Mouse (Mus musculus) stomach, embryonic 14.5 days (tissue): ENCODE results near the gene Atrnl1. TPM values are rescaled to one million over a fixed set of nuclear protein-coding genes. Genes with fewer than 3 reads are reported as not detected.

Experiments used
- ATAC-seq: fragments of 200-750 bp; cut with Nextera tagmentation; 2 replicates; pipeline ENCODE4 v1.8.0; 2017; ENCODE audit warnings: low read depth, moderate TSS enrichment; ENCODE audit not compliant: insufficient number of reproducible peaks, insufficient read depth, low FRiP score
- H3K27ac ChIP-seq: fragments of 300-500 bp; sonication (generic); 2 replicates; pipeline ENCODE4 v1.5.1; 2014; ENCODE audit warnings: mild to moderate bottlenecking, low read length, moderate library complexity, mixed read lengths
- H3K27me3 ChIP-seq: fragments of 300-500 bp; sonication (generic); 2 replicates; pipeline ENCODE4 v1.6.1; 2014; ENCODE audit warnings: low read length, control low read depth, mixed read lengths; ENCODE audit not compliant: control insufficient read depth, insufficient read depth
- H3K36me3 ChIP-seq: fragments of 300-500 bp; sonication (generic); 2 replicates; pipeline ENCODE4 v1.6.1; 2014; ENCODE audit warnings: mild to moderate bottlenecking, control low read depth, low read length, moderate library complexity, mixed read lengths; ENCODE audit not compliant: control insufficient read depth, insufficient read depth
- H3K4me1 ChIP-seq: fragments of 300-500 bp; sonication (generic); 2 replicates; pipeline ENCODE4 v1.6.1; 2014; ENCODE audit warnings: low read length, control low read depth, mixed read lengths; ENCODE audit not compliant: control insufficient read depth, insufficient read depth
- H3K4me2 ChIP-seq: fragments of 300-500 bp; sonication (generic); replicated peaks from 2 replicates; pipeline ENCODE4 v1.6.1; 2014; ENCODE audit warnings: low read depth, low read length, control low read depth
- H3K4me3 ChIP-seq: fragments of 300-500 bp; sonication (generic); 2 replicates; pipeline ENCODE4 v1.5.1; 2014; ENCODE audit warnings: low read depth, low read length, control low read depth
- H3K9ac ChIP-seq: fragments of 300-500 bp; sonication (generic); replicated peaks from 2 replicates; pipeline ENCODE4 v1.6.1; 2014; ENCODE audit warnings: low read depth, mild to moderate bottlenecking, control low read depth, low read length, moderate library complexity, mixed read lengths
- H3K9me3 ChIP-seq: fragments of 300-500 bp; sonication (generic); 2 replicates; pipeline ENCODE4 v1.6.1; 2016; ENCODE audit warnings: low read depth, low read length, control low read depth; ENCODE audit not compliant: control insufficient read depth
- WGBS: fragments of 180-500 bp; shearing (Covaris S2); extraction: QIAGEN DNeasy Blood & Tissue Kit; methylation state at CpG from one replicate; pipeline ENCODE4 v1.1.7; 2014; 5-methylcytosine and 5-hydroxymethylcytosine counted together
- polyA plus RNA-seq: library from polyadenylated mRNA; unstranded; fragments of >200 nt; fragmentation: Nextera tagmentation; extraction: Ambion mirVana; gene quantifications from 2 replicates; pipeline ENCODE4 v1.2.1, GENCODE M21; 2014

Atrnl1 gene
- polyA plus RNA-seq, 1 experiment from 2014 or later, result 8.2 TPM

- Histone ChIP-seq H3K9ac (no peak overlapping the region), H3K4me2 (no peak overlapping the region), H3K36me3 (peaks cover 6% of the 10 kb centered on the region), H3K4me1 (no peaks in the 10 kb centered on the region), H3K27me3 (no peaks in the 10 kb centered on the region), H3K4me3 (no peak overlapping the region), H3K27ac (no peak overlapping the region), H3K9me3 (no peaks in the 10 kb centered on the region)
- 46% methylated on average over 9 of the region's 9 CpGs for WGBS
- ATAC-seq, result no peak
Measured at GRCm38 (mm10) chr19:57745579-57745978, 134.7 kb downstream of the Atrnl1 start.

DNA sequence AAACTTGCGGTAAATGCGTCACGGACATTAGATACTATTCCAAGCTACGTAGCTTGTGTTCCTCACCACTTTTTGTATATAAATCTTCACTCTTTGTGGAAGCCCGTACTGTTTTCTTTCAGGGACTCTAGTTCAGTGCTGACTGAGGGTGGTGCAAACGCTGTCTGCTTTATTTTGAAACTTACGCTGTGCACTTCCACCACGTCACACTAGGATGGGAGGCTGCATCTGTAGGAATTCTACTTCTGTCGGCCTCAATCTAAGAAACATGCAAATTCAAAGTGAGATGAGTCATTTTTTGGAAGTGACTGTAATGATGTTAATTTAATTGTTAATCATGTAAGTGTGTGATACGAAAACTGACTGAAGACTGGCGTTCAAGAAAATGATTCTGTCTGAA is 135.7 kb downstream of the Atrnl1 start:
- no peak for ATAC-seq

DNA sequence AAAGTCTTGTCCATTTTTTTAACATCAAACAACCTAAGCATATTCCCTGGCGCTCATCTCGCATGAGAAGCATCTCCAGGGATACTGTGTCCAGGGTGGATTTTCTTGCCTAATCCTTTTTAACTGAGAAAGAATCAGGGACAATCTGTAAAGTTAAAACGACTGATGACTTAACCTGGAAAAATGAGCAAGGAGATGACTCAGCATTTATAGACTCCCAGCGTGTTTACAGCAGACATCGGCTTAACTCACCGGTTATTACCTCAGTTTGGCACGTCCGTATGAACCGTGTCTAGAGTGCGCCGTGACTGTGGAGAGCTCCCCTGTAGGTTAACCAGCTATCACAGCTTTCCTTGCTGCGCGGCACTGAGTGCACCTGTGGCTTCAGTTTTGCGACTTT is 141.4 kb downstream of the Atrnl1 start:
- H3K27me3 ChIP-seq, result no peaks in the 10 kb centered on the region
- no peak overlapping the region for H3K9ac ChIP-seq
- ATAC-seq, result no peak
- H3K4me2 ChIP-seq, result no peak overlapping the region
- H3K36me3 ChIP-seq, result peaks cover 5% of the 10 kb centered on the region; the same call in 1 of the 2 replicates
- no peaks in the 10 kb centered on the region for H3K9me3 ChIP-seq
- H3K4me3 ChIP-seq, result no peak overlapping the region
- H3K4me1 ChIP-seq, result no peaks in the 10 kb centered on the region
- H3K27ac ChIP-seq, result no peak overlapping the region
- 89% methylated on average over 14 of the region's 14 CpGs for WGBS

More for the DNA sequence above, 135.7 kb downstream of the Atrnl1 start:
- H3K4me1 ChIP-seq, result no peaks in the 10 kb centered on the region
- H3K36me3 ChIP-seq, result peaks cover 6% of the 10 kb centered on the region
- no peak overlapping the region for H3K4me2 ChIP-seq
- H3K4me3 ChIP-seq, result no peak overlapping the region
- no peak overlapping the region for H3K9ac ChIP-seq
- no peaks in the 10 kb centered on the region for H3K27me3 ChIP-seq
- no peaks in the 10 kb centered on the region for H3K9me3 ChIP-seq
- WGBS, result 88% methylated on average over 11 of the region's 11 CpGs
- H3K27ac ChIP-seq, result no peak overlapping the region

- WGBS, result 92% methylated on average over 2 of the region's 2 CpGs
Measured at GRCm38 (mm10) chr19:57762526-57762925, 151.7 kb downstream of the Atrnl1 start.

DNA sequence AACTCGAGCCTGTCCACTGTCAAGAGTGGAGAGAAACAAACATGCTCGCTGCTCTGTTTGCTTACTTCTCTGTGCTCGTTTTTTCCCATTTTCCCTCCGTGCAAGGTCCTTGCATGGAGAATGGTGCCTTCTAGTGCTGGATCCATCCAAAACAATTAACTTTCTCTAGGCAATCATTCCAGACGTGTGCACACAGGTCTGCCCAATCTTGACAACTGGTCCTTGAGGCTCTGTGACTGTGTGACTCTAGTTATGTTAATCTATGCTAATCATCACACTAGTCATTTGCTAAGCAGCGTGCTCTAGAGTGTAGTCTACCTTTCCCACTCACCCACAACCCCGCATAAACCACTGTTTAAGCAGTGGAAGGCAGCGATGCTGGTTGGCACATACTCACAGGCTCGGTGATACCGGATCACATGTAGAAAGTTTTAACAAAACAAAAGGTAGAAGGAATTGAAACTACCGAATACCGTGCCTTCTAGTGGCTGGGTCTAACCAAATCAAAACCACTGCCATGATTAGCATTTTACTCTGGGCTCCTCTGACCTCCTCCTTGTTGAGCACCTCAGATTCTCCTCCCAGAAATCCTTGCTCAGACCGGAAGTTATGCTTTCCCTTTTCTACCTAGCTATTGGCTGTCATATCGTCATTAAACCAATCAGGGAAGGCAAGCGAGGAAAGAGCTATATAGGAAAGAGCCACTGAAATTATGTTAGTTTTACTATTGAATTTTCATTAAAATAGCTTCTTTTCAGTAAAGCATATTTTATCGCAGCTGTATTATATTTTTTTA is 153.9 kb downstream of the Atrnl1 start:
- ATAC-seq, result no peak
- WGBS, result 86% methylated on average over 16 of the region's 16 CpGs

More at GRCm38 (mm10) chr19:57762526-57762925, 151.7 kb downstream of the Atrnl1 start:
- H3K9ac ChIP-seq, result no peak overlapping the region
- no peaks in the 10 kb centered on the region for H3K27me3 ChIP-seq
- no peak for ATAC-seq
- H3K4me3 ChIP-seq, result no peak overlapping the region
- H3K27ac ChIP-seq, result no peak overlapping the region
- no peaks in the 10 kb centered on the region for H3K4me1 ChIP-seq
- H3K4me2 ChIP-seq, result no peak overlapping the region
- H3K9me3 ChIP-seq, result no peaks in the 10 kb centered on the region
- peaks cover 6% of the 10 kb centered on the region; the same call in 1 of the 2 replicates for H3K36me3 ChIP-seq

DNA sequence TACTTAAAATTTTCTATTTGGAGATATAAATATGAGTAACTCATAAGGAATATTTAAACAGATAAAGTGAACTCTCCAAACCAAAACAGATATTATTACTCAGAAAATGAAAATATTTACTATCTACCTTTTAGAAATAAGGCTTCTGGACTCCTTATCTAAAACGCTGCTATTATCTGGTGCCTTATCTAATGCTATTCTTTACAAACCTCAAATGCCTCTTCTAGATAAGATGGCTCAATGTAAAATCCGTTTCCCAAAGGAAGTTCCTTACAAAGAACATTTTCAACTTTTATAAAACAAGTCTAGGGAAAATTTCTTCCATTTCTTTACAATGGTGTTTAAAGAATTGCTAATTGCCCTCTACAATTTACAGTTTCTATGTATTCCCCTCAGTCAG is 156.2 kb downstream of the Atrnl1 start:
- Histone ChIP-seq H3K27me3 (no peaks in the 10 kb centered on the region), H3K27ac (no peak overlapping the region), H3K4me3 (no peak overlapping the region), H3K9ac (no peak overlapping the region), H3K4me1 (no peaks in the 10 kb centered on the region), H3K9me3 (no peaks in the 10 kb centered on the region), H3K36me3 (peaks cover 4% of the 10 kb centered on the region; the same call in 1 of the 2 replicates), H3K4me2 (no peak overlapping the region)
- WGBS, result 49% methylated on average over 2 of the region's 2 CpGs
- ATAC-seq, result no peak

More for the DNA sequence above, 153.9 kb downstream of the Atrnl1 start:
- Histone ChIP-seq H3K9ac (no peak overlapping the region), H3K4me3 (no peak overlapping the region), H3K4me1 (no peaks in the 10 kb centered on the region), H3K4me2 (no peak overlapping the region), H3K9me3 (no peaks in the 10 kb centered on the region), H3K27ac (no peak overlapping the region), H3K36me3 (peaks cover 6% of the 10 kb centered on the region; the same call in 1 of the 2 replicates), H3K27me3 (no peaks in the 10 kb centered on the region)

- H3K4me1 ChIP-seq, result no peaks in the 10 kb centered on the region
- H3K36me3 ChIP-seq, result no peaks in the 10 kb centered on the region
- ATAC-seq, result no peak
- no peaks in the 10 kb centered on the region for H3K9me3 ChIP-seq
- H3K27me3 ChIP-seq, result no peaks in the 10 kb centered on the region
- no peak overlapping the region for H3K9ac ChIP-seq
- H3K27ac ChIP-seq, result no peak overlapping the region
- WGBS, result 90% methylated on average over 11 of the region's 11 CpGs
- no peak overlapping the region for H3K4me2 ChIP-seq
- H3K4me3 ChIP-seq, result no peak overlapping the region
Measured at GRCm38 (mm10) chr19:57768661-57769060, 157.8 kb downstream of the Atrnl1 start.

GRCm38 (mm10) chr19:57782366-57783089 is 171.7 kb downstream of the Atrnl1 start:
- no peak overlapping the region for H3K9ac ChIP-seq
- H3K36me3 ChIP-seq, result no peaks in the 10 kb centered on the region; the same call in 1 of the 2 replicates
- no peaks in the 10 kb centered on the region for H3K4me1 ChIP-seq
- no peaks in the 10 kb centered on the region for H3K9me3 ChIP-seq
- H3K4me3 ChIP-seq, result no peak overlapping the region
- no peaks in the 10 kb centered on the region for H3K27me3 ChIP-seq
- no peak overlapping the region for H3K27ac ChIP-seq
- no peak overlapping the region for H3K4me2 ChIP-seq
- ATAC-seq, result no peak
- WGBS, result 91% methylated on average over 3 of the region's 3 CpGs
